Mouse (Mus musculus): ENCODE measurements around the gene Orai2.

DNA sequence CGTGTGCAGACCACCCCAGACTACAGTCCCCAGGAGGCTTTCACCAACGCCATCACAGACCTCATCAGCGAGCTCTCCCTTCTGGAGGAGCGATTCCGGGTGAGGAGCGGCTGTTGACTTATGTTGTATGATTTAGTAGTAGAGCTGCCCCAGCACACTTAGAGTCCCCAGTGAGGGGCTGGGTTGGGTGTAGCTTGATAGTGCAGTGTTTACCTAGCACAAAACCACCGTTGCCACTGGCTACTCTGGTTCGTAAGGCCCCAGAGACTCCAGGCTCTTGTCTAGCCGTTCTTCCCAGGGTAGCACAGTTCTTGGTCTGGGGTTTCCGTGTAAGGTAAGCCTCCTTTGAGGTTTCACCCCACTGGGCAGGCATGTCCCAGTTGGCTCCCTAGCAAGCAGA, 48.3 kb downstream of the Orai2 start:
- TF ChIP-seq CTCF (IDR thresholded peaks at IDR 0.05; ENCODE audit: borderline replicate concordance, control insufficient read depth, extremely low read depth, insufficient read depth, low read length, poor library complexity) (no peak), POLR2A (IDR thresholded peaks at IDR 0.05; ENCODE audit: control insufficient read depth, extremely low read depth, insufficient read depth, low read length, poor library complexity) (no peak)

Data from thymus, adult 2 months (tissue).